Mouse (Mus musculus): ENCODE measurements around the gene Il17rd. TPM values are rescaled to one million over a fixed set of nuclear protein-coding genes. Genes with fewer than 3 reads are reported as not detected.

Gene Il17rd
- polyA plus RNA-seq, 1 experiment from 2014 or later = 2.4 TPM

- Histone ChIP-seq H3K4me1 (peaks cover 70% of the 10 kb centered on the region), H3K27ac (no peak overlapping the region), H3K4me2 (no peak overlapping the region), H3K9me3 (no peaks in the 10 kb centered on the region), H3K36me3 (no peaks in the 10 kb centered on the region), H3K9ac (no peak overlapping the region), H3K27me3 (no peaks in the 10 kb centered on the region), H3K4me3 (no peak overlapping the region)
- WGBS = 39% methylated on average over 3 of the region's 3 CpGs
- no peak for ATAC-seq (ENCODE audit: borderline replicate concordance, extremely low read depth, low FRiP score, low TSS enrichment)
Observed at GRCm38 (mm10) chr14:27070128-27070527, 31.4 kb downstream of the Il17rd start.

- Histone ChIP-seq H3K9ac (no peak overlapping the region), H3K36me3 (no peaks in the 10 kb centered on the region), H3K4me1 (peaks cover 73% of the 10 kb centered on the region), H3K9me3 (no peaks in the 10 kb centered on the region), H3K4me3 (no peak overlapping the region), H3K4me2 (no peak overlapping the region), H3K27ac (no peak overlapping the region), H3K27me3 (no peaks in the 10 kb centered on the region)
- WGBS = 33% methylated on average over 9 of the region's 9 CpGs
- ATAC-seq (ENCODE audit: borderline replicate concordance, extremely low read depth, low FRiP score, low TSS enrichment) = no peak
Observed at GRCm38 (mm10) chr14:27070758-27071157, 32.0 kb downstream of the Il17rd start.

GRCm38 (mm10) chr14:27071985-27072384 lies 33.2 kb downstream of the Il17rd start:
- no peak overlapping the region for H3K27ac ChIP-seq
- H3K27me3 ChIP-seq = no peaks in the 10 kb centered on the region
- H3K36me3 ChIP-seq = no peaks in the 10 kb centered on the region
- no peak for ATAC-seq (ENCODE audit: borderline replicate concordance, extremely low read depth, low FRiP score, low TSS enrichment)
- no peak overlapping the region for H3K4me2 ChIP-seq
- no peak overlapping the region for H3K9ac ChIP-seq
- H3K4me3 ChIP-seq = no peak overlapping the region
- H3K4me1 ChIP-seq = peaks cover 73% of the 10 kb centered on the region
- WGBS = 11% methylated on average over 3 of the region's 3 CpGs
- H3K9me3 ChIP-seq = no peaks in the 10 kb centered on the region

- ATAC-seq (ENCODE audit: borderline replicate concordance, extremely low read depth, low FRiP score, low TSS enrichment) = no peak
- peak overlapping the region; percentile 24; the same call in 1 of the 2 replicates for H3K27ac ChIP-seq
- H3K9ac ChIP-seq = no peak overlapping the region
- no peaks in the 10 kb centered on the region for H3K9me3 ChIP-seq
- WGBS = 40% methylated on average over 6 of the region's 6 CpGs
- H3K4me2 ChIP-seq = peak overlapping the region; percentile 19; the same call in 1 of the 2 replicates
- no peaks in the 10 kb centered on the region for H3K27me3 ChIP-seq
- peaks cover 52% of the 10 kb centered on the region for H3K4me1 ChIP-seq
- no peak overlapping the region for H3K4me3 ChIP-seq
- H3K36me3 ChIP-seq = no peaks in the 10 kb centered on the region
Observed at GRCm38 (mm10) chr14:27075084-27075483, 36.3 kb downstream of the Il17rd start.

- Histone ChIP-seq H3K27ac (no peak overlapping the region), H3K4me2 (no peak overlapping the region), H3K27me3 (no peaks in the 10 kb centered on the region), H3K9ac (no peak overlapping the region), H3K36me3 (no peaks in the 10 kb centered on the region), H3K4me3 (no peak overlapping the region), H3K9me3 (no peaks in the 10 kb centered on the region), H3K4me1 (peaks cover 44% of the 10 kb centered on the region)
- ATAC-seq (ENCODE audit: borderline replicate concordance, extremely low read depth, low FRiP score, low TSS enrichment) = no peak
- 64% methylated on average over 8 of the region's 8 CpGs for WGBS
Observed at GRCm38 (mm10) chr14:27075909-27076521, 37.3 kb downstream of the Il17rd start.

GRCm38 (mm10) chr14:27076522-27076920 lies 37.8 kb downstream of the Il17rd start:
- Histone ChIP-seq H3K9me3 (no peaks in the 10 kb centered on the region), H3K9ac (no peak overlapping the region), H3K27me3 (no peaks in the 10 kb centered on the region), H3K4me3 (no peak overlapping the region), H3K36me3 (no peaks in the 10 kb centered on the region), H3K4me2 (no peak overlapping the region), H3K27ac (no peak overlapping the region), H3K4me1 (peaks cover 41% of the 10 kb centered on the region)
- no peak for ATAC-seq (ENCODE audit: borderline replicate concordance, extremely low read depth, low FRiP score, low TSS enrichment)
- WGBS = 52% methylated on average over 2 of the region's 2 CpGs

GRCm38 (mm10) chr14:27081536-27082275 lies 43.0 kb downstream of the Il17rd start:
- Histone ChIP-seq H3K4me2 (no peak overlapping the region), H3K36me3 (no peaks in the 10 kb centered on the region), H3K27me3 (no peaks in the 10 kb centered on the region), H3K27ac (no peak overlapping the region), H3K4me3 (no peak overlapping the region), H3K4me1 (0 out of 2 replicates have a peak, but pooled peaks cover 3% of the 10 kb centered on the region), H3K9ac (no peak overlapping the region), H3K9me3 (no peaks in the 10 kb centered on the region)
- WGBS = 65% methylated on average over 5 of the region's 5 CpGs
- no peak for ATAC-seq (ENCODE audit: borderline replicate concordance, extremely low read depth, low FRiP score, low TSS enrichment)

- Histone ChIP-seq H3K9ac (no peak overlapping the region), H3K36me3 (no peaks in the 10 kb centered on the region), H3K4me2 (no peak overlapping the region), H3K4me1 (no peaks in the 10 kb centered on the region), H3K27me3 (no peaks in the 10 kb centered on the region), H3K4me3 (no peak overlapping the region), H3K27ac (no peak overlapping the region), H3K9me3 (no peaks in the 10 kb centered on the region)
- no peak for ATAC-seq (ENCODE audit: borderline replicate concordance, extremely low read depth, low FRiP score, low TSS enrichment)
- WGBS = 72% methylated on average over 5 of the region's 5 CpGs
Observed at GRCm38 (mm10) chr14:27085471-27085870, 46.7 kb downstream of the Il17rd start.

GRCm38 (mm10) chr14:27085999-27086398 lies 47.3 kb downstream of the Il17rd start:
- Histone ChIP-seq H3K9me3 (no peaks in the 10 kb centered on the region), H3K4me1 (no peaks in the 10 kb centered on the region), H3K27me3 (no peaks in the 10 kb centered on the region), H3K36me3 (no peaks in the 10 kb centered on the region), H3K27ac (no peak overlapping the region), H3K9ac (no peak overlapping the region), H3K4me3 (no peak overlapping the region), H3K4me2 (no peak overlapping the region)
- 82% methylated on average over 4 of the region's 4 CpGs for WGBS
- no peak for ATAC-seq (ENCODE audit: borderline replicate concordance, extremely low read depth, low FRiP score, low TSS enrichment)

GRCm38 (mm10) chr14:27094247-27094646 lies 55.5 kb downstream of the Il17rd start:
- Histone ChIP-seq H3K4me3 (no peak overlapping the region), H3K9ac (no peak overlapping the region), H3K36me3 (0 out of 2 replicates have a peak, but pooled peaks cover under 1% of the 10 kb centered on the region), H3K4me1 (no peaks in the 10 kb centered on the region), H3K9me3 (no peaks in the 10 kb centered on the region), H3K27ac (no peak overlapping the region), H3K4me2 (no peak overlapping the region), H3K27me3 (no peaks in the 10 kb centered on the region)
- WGBS = 70% methylated on average over 5 of the region's 5 CpGs
- ATAC-seq (ENCODE audit: borderline replicate concordance, extremely low read depth, low FRiP score, low TSS enrichment) = no peak

GRCm38 (mm10) chr14:27096133-27096532 lies 57.4 kb downstream of the Il17rd start:
- H3K27ac ChIP-seq = no peak overlapping the region
- H3K4me2 ChIP-seq = no peak overlapping the region
- H3K9me3 ChIP-seq = no peaks in the 10 kb centered on the region
- no peak overlapping the region for H3K9ac ChIP-seq
- H3K4me1 ChIP-seq = no peaks in the 10 kb centered on the region
- H3K4me3 ChIP-seq = no peak overlapping the region
- WGBS = 67% methylated on average over 9 of the region's 9 CpGs
- no peaks in the 10 kb centered on the region for H3K27me3 ChIP-seq
- H3K36me3 ChIP-seq = 0 out of 2 replicates have a peak, but pooled peaks cover 9% of the 10 kb centered on the region
- no peak for ATAC-seq (ENCODE audit: borderline replicate concordance, extremely low read depth, low FRiP score, low TSS enrichment)

GRCm38 (mm10) chr14:27096779-27097178 lies 58.0 kb downstream of the Il17rd start:
- no peak overlapping the region for H3K27ac ChIP-seq
- no peaks in the 10 kb centered on the region for H3K4me1 ChIP-seq
- no peak overlapping the region for H3K9ac ChIP-seq
- H3K27me3 ChIP-seq = no peaks in the 10 kb centered on the region
- H3K9me3 ChIP-seq = no peaks in the 10 kb centered on the region
- H3K4me3 ChIP-seq = no peak overlapping the region
- 0 out of 2 replicates have a peak, but pooled peaks cover 9% of the 10 kb centered on the region for H3K36me3 ChIP-seq
- WGBS = 14% methylated on average over 3 of the region's 3 CpGs
- peak; percentile 42; the same call in 1 of the 2 replicates for ATAC-seq (ENCODE audit: borderline replicate concordance, extremely low read depth, low FRiP score, low TSS enrichment)
- no peak overlapping the region for H3K4me2 ChIP-seq

Data from lung, embryonic 15.5 days (tissue).